Mouse (Mus musculus) lung, postnatal 0 days (tissue): ENCODE measurements around the gene Hist1h2ao.
"Not testable (repeated sequence)": the region's sequence is repeated elsewhere in the genome, so short reads cannot be mapped to it uniquely, and the experiment has no call there.

Source experiments
- CTCF ChIP-seq: IDR thresholded peaks from 2 replicates; pipeline ENCODE4 v1.5.1; 2016; ENCODE audit warnings: antibody characterized with exemption, mild to moderate bottlenecking
- EP300 ChIP-seq: IDR thresholded peaks from 2 replicates; pipeline ENCODE4 v1.6.1; 2016; ENCODE audit warnings: antibody characterized with exemption, mild to moderate bottlenecking, control low read depth

GRCm38 (mm10) chr13:21810073-21810472 lies at the start of gene Hist1h2ao, which contains the start of gene Hist1h2bq:
- not testable (repeated sequence) for TF ChIP-seq CTCF, EP300
